Mouse (Mus musculus) brain, embryonic 14.5 days (tissue): ENCODE results near the gene Selenbp2.
"Not testable (repeated sequence)": the region's sequence is repeated elsewhere in the genome, so short reads cannot be mapped to it uniquely, and the experiment has no call there.

ENCODE experiments used
- CTCF ChIP-seq: fragments of 200-500 bp; IDR thresholded peaks from 2 replicates; pipeline ENCODE4 v1.5.1; 2012; ENCODE audit warnings: inconsistent platforms, mild to moderate bottlenecking, moderate library complexity, borderline replicate concordance; ENCODE audit not compliant: insufficient read depth, insufficient read length; ENCODE audit errors: extremely low read depth
- POLR2A ChIP-seq: fragments of 200-500 bp; IDR thresholded peaks from 2 replicates; pipeline ENCODE4 v1.6.1; 2012; ENCODE audit warnings: mild to moderate bottlenecking, inconsistent platforms, borderline replicate concordance; ENCODE audit not compliant: poor library complexity, insufficient read depth, insufficient read length, severe bottlenecking; ENCODE audit errors: extremely low read depth

GRCm38 (mm10) chr3:94657852-94658739 is 35.3 kb upstream of the Selenbp2 start:
- TF ChIP-seq CTCF, POLR2A: not testable (repeated sequence)
